Mouse (Mus musculus) urinary bladder, adult 2 months (tissue): Measurements from ENCODE around the gene Cfap74. TPM values are rescaled to one million over a fixed set of nuclear protein-coding genes. Genes with fewer than 3 reads are reported as not detected.
"Not testable (repeated sequence)": the region's sequence is repeated elsewhere in the genome, so short reads cannot be mapped to it uniquely, and the experiment has no call there.

ENCODE experiments used
- DNase-seq: peaks from one replicate; pipeline ENCODE4 v3.0.0; 2022; ENCODE audit warnings: low spot score
- polyA plus RNA-seq: library from polyadenylated mRNA; depleted of rRNA; stranded (reverse); fragments of >200 nt; gene quantifications from 2 replicates; pipeline ENCODE4 v1.2.3, GENCODE M21; 2012

Cfap74 gene
- polyA plus RNA-seq, 1 experiment: 2.4 TPM

- DNase-seq: no peak
Observed at GRCm38 (mm10) chr4:155408695-155409057, 314 bp upstream of the Cfap74 start.

DNA sequence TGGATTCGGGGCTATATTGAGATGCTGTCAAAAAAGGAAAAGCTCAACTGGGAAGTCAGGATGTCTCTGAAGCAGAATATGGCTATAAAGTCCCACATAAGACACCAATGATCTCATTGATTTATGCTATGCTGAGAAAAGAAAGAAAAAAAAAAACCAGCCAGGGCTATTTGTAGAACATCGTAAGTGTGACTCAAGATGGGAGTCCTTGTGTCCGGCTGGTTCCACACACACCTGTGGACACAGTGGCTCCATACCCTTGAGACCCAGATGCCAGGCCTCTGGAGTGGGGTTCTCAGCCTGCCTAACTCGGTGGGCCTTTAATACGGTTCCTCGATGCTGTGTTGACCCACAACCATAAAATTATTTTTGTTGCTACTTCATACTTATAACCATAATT is 3.1 kb downstream of the Cfap74 start:
- no peak for DNase-seq

DNA sequence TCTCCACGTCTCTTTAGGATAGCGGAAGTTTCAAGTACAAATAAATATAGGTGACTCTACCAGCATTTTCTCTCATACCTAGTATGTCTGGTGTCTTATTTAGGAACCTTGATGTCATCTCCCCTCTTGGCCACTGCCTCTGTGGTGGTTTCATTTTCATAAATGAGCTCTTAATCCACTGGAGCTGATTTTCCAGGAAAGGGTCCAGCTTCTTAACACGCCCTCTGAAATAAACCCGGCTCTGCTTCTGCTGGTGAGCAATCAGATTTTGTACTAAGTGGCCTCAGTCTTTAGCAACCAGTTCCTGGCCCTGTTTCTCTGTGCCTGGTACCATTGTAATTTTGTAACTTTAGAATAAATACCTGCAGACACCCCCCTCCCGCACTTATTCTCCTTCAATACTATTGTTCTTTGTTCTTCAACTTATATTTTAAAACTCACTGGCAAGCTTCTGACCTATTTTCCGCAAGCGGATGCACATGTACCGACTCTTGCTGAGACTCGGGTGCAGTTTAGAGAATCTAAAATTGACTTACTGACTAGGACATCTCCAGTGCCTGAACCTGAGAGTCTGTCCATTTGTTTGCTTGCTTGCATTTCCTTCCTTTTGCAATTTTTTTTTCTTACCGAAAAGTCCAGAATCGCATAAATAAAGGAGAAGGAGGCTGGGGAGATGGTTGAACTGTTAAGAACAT is 4.8 kb downstream of the Cfap74 start:
- DNase-seq: no peak

DNA sequence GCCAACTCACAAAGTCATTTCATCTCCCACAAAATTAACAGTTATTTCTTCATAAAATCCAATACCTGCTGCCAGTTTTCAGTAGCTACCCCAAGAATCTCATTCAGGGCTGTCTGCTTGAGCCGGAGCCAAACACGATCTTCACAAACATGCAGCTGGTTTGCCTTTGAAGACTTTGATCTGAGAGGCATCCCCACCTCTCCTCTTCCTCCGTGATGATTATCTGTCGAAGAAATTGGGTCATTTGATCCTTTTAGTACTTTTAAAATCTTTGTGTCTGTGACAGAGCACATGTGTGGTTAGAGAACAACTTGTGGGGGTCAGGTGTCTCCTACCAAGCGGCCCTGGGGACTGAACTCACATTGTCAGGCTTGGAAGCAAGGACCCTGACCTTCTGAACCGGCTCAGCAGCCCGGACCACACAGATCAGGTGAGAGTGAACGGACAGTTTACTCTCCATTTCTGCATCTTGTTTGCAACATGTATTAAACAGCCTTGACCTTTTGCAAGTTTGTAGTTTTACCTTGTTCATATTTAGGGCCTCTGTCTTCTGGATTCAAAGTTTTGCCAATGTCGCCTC is 5.8 kb downstream of the Cfap74 start:
- DNase-seq: no peak

- DNase-seq: no peak
Observed at GRCm38 (mm10) chr4:155420137-155420536, 11.1 kb downstream of the Cfap74 start.

- DNase-seq: not testable (repeated sequence)
Observed at GRCm38 (mm10) chr4:155421412-155422370, 12.7 kb downstream of the Cfap74 start.

DNA sequence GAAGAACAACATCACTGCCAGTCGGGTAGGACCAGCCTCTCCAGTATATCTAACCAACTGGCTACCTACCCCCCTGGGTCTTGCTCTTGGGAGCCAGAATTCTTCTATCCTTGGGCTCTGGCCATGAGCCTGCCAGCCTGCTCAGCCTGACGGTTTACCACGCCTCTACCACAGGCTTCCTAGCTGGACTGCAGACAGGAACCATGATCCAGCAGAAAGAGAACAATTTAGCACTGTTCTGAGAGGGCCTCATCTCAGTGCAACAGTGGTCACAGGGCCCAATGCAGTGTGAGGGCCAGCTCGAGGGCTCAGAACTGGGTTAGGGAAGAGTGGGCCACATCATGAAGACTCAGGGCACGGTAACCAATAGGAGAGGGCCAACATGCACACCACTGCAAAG is 15.0 kb downstream of the Cfap74 start:
- DNase-seq: no peak

DNA sequence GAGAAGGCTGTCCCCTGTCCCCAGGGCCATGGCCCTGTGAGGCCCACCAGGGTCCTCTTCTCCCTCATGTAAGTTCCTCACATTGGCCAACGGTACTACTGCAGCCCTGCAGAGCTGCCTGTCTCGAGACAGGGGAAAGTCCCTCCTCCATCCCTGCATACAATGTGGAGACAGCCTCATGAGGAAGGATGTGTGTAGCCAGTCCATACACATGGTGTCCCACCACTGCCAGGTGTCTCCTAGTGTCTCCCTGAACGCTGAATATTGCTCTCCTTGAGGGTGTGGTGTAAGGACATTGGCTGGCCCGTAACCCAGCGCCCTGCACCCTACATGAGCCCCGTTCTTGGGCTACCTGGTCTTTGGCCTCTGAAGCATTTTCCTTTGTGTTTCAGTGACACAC is 17.3 kb downstream of the Cfap74 start:
- no peak for DNase-seq

DNA sequence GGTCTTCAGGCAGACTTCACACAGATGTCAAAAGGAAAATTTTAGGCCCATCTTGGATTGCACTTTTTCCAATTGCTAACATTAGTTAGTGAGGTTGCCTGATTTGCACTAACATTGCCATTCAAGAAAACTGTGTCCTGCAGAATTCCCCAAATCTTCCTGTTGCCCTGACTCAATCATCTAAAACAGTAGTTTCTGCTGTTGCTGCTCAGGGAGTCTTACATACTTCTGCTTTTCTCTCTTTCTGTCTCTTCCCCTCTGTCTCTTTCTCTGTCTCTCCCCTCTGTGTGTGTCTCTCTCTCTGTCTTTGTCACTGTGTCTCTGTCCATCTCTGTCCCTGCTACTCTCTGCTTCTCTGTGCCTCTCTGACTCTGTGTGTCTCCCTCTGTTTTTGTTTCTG is 19.5 kb downstream of the Cfap74 start:
- DNase-seq: no peak

GRCm38 (mm10) chr4:155429202-155429601 is 20.2 kb downstream of the Cfap74 start:
- no peak for DNase-seq

- no peak for DNase-seq
Observed at GRCm38 (mm10) chr4:155432358-155432757, 23.4 kb downstream of the Cfap74 start.

DNA sequence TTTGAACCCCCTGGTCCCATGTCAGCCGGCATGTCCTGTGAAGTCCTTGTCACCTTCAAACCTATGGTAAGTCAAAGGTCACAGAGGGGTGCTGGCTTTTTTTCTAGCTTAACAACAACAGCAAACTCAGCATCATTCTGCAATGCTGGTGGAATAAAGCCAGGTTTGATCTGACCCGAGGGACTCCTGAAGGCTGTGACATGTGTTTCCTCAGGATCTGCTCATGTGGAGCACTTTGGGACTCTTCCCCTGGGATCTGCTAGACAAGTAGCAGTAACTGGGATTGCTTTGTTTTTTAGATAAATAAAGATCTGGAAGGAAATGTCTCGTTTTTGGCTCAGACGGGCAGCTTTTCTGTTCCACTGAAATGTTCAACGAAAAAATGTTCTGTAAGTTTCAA is 25.0 kb downstream of the Cfap74 start:
- DNase-seq: no peak

GRCm38 (mm10) chr4:155442808-155443207 is 33.8 kb downstream of the Cfap74 start:
- no peak for DNase-seq

- no peak for DNase-seq
Observed at GRCm38 (mm10) chr4:155451597-155451996, 42.6 kb downstream of the Cfap74 start.

- DNase-seq: no peak
Observed at GRCm38 (mm10) chr4:155458575-155458974, 49.6 kb downstream of the Cfap74 start.

DNA sequence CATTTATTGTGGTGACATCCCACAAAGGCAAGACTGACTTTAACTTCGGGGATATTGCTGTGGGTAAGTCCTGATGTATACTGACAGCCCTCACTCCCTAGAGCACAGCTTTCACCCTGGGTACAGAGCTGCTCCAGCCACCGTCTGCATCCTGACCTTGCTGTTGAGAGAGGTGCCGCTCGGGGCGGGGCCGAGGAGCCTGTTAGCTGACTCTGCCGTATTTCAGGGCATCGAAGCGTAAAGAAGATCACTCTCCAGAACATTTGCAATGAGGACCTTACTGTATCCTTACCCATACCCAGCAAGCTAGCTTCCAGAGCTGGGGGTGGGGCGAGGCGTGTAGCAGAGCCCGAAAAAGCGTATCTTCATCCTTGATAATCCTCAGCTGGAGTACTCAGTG is 54.1 kb downstream of the Cfap74 start:
- no peak for DNase-seq

DNA sequence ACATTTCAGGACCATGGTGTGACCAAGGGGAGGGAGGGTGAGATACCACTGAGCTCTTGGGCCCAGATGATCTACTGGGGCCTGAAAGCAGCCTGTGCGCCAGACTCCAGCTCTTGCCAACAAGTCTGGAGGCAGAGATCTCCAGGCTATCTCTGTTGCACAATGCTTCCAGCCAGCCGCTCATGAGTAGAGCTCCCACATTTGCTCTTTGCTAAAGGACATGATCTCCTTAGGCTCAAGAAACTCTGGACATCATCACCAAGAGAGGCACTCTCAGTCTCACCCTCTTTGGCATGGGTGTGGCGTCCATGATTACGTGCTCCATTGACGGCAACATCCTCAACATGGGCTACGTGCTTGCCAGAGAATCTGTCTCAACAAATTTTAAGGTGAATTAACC is 54.6 kb downstream of the Cfap74 start:
- no peak for DNase-seq

GRCm38 (mm10) chr4:155464061-155464460 is 55.1 kb downstream of the Cfap74 start:
- no peak for DNase-seq

DNA sequence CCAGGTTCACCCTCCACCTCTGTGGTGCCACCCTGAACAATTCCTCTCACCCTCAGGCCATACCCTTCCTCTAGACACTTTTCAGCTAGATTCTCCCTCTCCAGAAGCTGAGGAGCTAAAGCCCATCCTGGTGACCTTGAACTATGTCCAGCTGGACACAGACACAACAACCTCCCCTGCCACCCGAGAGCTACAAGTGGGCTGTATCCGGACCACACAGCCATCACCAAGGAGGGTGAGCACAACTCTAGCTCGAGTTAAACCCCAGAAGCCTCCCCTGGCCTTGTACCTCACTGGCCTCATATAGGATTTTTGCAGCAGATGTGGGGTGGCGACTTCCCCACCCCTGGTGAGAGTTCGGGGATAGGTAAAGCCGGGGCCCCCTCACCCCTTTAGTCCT is 56.6 kb downstream of the Cfap74 start:
- no peak for DNase-seq

DNA sequence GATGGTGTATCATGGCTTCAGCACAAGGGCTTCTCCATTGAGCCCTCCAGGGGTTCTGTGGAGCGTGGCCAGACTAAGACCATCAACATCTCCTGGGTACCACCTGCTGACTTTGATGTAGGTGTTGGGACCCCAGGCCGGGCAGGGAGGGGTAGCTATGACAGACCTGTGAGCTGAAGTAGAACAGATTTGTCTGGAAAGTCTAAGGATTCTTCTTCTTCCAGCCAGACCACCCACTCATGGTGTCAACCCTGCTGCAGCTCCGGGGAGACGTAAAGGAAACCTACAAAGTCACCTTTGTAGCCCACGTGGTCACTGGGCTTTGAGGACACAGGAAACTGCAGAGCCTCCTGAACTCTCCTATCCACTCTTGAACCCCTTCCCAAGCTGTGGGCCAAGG is 57.1 kb downstream of the Cfap74 start:
- no peak for DNase-seq

DNA sequence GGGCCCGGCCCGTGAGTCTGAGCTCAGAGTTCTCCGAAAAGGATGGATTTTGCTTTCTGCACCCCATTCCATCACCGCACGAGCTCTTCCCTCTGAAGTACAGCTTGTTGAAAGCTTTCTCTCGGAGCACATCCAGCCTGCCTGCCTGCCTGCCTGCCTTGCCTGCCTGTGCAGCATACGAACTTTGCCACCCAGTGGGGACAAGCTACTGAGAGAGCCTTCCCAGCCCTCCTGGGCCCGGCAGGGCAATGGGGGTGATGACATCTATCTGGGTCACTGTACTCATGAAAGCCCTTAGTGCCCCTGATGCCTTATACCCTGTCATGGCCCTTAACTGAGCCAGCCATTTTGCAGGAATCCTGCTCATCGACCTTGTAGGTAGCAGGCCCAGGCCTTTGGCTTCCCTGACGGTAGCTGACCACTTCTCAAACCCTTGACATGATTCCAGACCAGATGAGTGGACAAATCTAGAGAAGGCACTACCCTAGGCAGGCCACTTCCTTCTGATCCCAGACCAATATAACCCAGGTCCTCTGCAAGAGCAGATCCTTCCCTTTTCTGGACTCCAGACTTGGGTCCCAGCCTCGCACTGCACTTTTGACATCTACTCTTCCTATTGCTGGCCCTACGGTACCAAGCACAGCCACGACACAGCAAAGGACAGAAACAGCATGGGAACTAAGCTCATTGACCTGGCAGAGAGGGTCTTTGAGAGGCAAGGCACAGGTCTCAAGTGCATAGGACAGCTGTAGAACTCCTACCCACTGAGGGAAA is 58.4 kb downstream of the Cfap74 start:
- DNase-seq: no peak

- no peak for DNase-seq
Observed at GRCm38 (mm10) chr4:155468952-155469351, 60.0 kb downstream of the Cfap74 start, which contains the start of gene Tmem52. Gene Tmem52, plus strand, starts transcription at chr4:155469114.
